Mouse (Mus musculus) thymus, postnatal 36 days (tissue): ENCODE results near the gene Il15.

ENCODE experiments used
- DNase-seq, 2 experiments: peaks; one replicate each; pipeline ENCODE4 v3.0.0; 2022; ENCODE audit warnings: mixed read lengths in 2 of 2

The Il15 gene

GRCm38 (mm10) chr8:82351268-82351943 is 51.6 kb downstream of the Il15 start:
- peak; percentile 7 to 12 for DNase-seq

GRCm38 (mm10) chr8:82349299-82349698 is 53.7 kb downstream of the Il15 start:
- no peak for DNase-seq

DNA sequence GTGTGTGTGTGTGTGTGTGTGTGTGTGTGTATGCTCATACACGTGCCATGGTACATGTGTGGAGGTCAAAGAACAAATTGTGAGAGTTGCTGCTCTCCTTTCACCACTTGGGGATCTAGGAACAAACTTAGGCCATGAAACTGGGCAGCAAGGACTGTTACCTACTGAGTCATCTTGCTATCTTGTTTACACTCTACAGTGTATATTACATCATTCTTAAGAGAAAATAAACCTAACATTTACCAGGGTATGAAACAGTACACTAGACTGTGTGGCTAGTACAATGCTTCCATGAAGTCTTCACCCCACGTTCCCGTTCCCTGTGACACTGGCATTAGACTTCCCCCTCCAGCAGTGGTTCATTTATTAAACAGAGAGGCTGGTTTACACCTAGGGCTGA is 56.5 kb downstream of the Il15 start:
- no peak for DNase-seq

- no peak for DNase-seq
These were observed 71.3 kb downstream of the Il15 start for GRCm38 (mm10) chr8:82331675-82332234.

DNA sequence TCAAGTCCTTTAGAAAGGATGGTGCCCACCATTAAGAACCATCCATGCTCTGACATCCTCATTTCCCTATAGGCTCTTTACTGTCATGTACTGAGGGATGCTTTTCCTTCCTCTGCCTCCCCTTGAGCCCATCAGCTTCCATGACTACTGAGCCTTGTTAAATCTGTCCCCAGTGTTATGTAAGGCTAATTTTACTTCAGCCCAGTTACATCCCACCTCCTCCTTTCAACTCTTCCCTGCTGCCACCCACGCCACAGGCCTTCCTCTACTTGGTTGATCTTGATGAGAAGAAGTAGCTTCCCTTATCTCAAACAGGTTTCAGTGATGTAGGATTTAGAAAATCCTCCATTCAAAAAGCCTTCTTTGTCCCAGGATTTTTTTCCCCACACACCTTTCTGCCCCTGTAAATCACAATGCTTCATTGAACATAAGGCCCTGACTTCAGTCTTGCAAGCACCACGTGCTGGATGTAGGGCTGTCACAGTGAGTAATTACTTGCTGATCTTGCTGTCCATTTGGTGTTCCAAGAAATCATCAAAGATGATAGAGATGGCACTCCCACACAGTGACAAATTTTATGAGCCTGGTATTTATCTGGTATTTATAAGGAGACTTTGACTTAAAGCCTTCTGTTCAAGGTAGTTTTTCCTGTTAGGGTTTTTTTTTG is 74.9 kb downstream of the Il15 start:
- no peak for DNase-seq

GRCm38 (mm10) chr8:82326061-82326460 is 77.0 kb downstream of the Il15 start:
- DNase-seq: no peak

DNA sequence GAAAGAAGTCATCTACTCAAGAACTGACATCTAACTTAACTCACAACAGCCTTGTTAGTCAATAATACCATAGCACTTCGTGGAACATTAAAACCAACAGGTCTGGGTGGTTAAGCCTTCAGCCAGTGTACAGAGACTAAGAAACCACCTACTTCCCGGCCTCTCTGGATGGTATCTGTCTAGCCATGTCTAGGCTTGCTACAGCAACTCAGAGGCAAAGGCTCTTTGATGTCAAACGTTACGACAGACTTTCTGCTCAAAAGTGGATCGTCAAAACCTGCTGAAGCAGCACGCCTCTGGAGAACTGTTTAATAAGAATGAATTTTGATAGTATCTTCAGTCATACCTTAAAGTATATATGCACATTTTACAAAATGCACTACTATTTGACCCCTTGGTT is 77.4 kb downstream of the Il15 start:
- no peak for DNase-seq

DNA sequence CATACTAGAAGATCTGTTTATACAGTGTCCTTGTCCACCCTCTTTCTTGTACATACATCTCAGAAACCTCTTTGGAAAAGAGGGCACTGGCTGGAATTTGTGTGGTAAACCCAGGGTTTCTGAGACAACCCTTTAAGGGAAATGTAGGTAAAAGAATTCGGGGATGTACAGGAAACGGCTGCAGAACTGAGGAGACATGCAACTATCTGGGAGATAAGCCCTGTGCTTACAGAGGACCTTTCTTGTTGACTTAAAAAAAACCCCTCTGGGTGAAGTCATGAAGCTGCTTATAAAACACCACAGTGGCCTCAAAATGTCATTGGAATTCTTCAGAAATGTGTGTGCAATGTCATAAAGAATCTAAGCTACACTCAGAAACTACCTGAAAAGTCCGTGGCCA is 85.6 kb downstream of the Il15 start:
- no peak for DNase-seq

- DNase-seq: no peak
These were observed 96.6 kb downstream of the Il15 start for GRCm38 (mm10) chr8:82306424-82306823.

DNA sequence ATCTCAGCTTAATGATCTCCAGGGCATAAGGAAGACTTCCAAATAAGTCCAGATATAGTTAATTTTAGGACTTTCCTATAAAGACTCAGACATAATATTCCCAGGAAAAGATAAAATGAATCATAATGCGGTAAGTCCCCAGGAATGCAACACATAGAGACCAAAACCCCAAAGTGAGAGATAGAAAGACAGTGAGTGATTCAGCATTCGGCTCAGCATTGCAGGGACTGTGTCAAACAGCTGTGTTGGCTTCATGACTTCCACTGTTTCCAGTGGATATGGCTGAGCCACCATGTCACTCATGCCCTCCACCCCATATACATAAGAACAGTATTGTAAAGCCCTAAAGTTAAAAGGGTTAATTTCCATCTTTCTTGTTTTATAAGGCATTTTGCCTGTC is 106.8 kb downstream of the Il15 start:
- no peak for DNase-seq

- no peak for DNase-seq
These were observed 111.4 kb downstream of the Il15 start for GRCm38 (mm10) chr8:82291659-82292058.

DNA sequence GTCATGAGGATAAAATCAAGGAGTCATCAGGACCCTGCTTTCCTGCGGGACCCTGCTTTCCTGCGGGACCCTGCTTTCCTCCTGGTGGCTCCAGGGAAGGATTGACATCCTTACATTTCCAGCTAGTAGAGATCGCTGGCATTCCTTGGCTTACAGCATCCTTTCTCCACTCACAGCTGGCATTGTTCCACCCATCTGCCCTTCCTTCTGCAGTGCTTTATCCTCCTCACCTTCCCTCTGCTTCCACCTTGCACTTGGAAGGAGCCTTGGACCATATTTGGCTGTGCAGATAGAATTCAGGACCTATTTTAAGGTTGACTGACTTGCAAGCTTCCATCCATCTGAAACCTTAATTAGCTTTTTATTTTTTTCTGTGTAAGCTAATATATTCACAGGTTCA is 117.2 kb downstream of the Il15 start:
- DNase-seq: no peak

- DNase-seq: no peak
These were observed 121.0 kb downstream of the Il15 start for GRCm38 (mm10) chr8:82281995-82282394.
